Mouse (Mus musculus) midbrain, postnatal 0 days (tissue): ENCODE measurements around the gene Ndufb6. TPM values are rescaled to one million over a fixed set of nuclear protein-coding genes. Genes with fewer than 3 reads are reported as not detected.

Experiments used
- ATAC-seq: fragments of 200-750 bp; cut with Nextera tagmentation; 2 replicates; pipeline ENCODE4 v1.8.0; 2017; ENCODE audit warnings: moderate number of reproducible peaks, mild to moderate bottlenecking, moderate TSS enrichment, moderate library complexity; ENCODE audit not compliant: low FRiP score
- DNase-seq: peaks from one replicate; pipeline ENCODE4 v3.0.0-alpha.2; 2015; ENCODE audit warnings: low spot score
- H3K27ac ChIP-seq: fragments of 300-500 bp; sonication (generic); 2 replicates; pipeline ENCODE4 v1.5.1; 2014; ENCODE audit warnings: low read depth, mild to moderate bottlenecking, low read length, mixed read lengths
- H3K27me3 ChIP-seq: fragments of 300-500 bp; sonication (generic); 2 replicates; pipeline ENCODE4 v1.6.1; 2014; ENCODE audit warnings: low read length, control low read depth, mixed read lengths; ENCODE audit not compliant: insufficient read depth
- H3K36me3 ChIP-seq: fragments of 300-500 bp; sonication (generic); 2 replicates; pipeline ENCODE4 v1.6.1; 2014; ENCODE audit warnings: low read length, control low read depth, mixed read lengths; ENCODE audit not compliant: insufficient read depth
- H3K4me1 ChIP-seq: fragments of 300-500 bp; sonication (generic); 2 replicates; pipeline ENCODE4 v1.6.1; 2014; ENCODE audit warnings: mild to moderate bottlenecking, control low read depth, antibody characterized with exemption, low read length, mixed read lengths; ENCODE audit not compliant: insufficient read depth
- H3K4me2 ChIP-seq: fragments of 300-500 bp; sonication (generic); 2 replicates; pipeline ENCODE4 v1.6.1; 2014; ENCODE audit warnings: low read depth, mild to moderate bottlenecking, low read length, mixed read lengths; ENCODE audit not compliant: poor library complexity, severe bottlenecking
- H3K4me3 ChIP-seq: fragments of 300-500 bp; sonication (generic); 2 replicates; pipeline ENCODE4 v1.5.1; 2014; ENCODE audit warnings: low read depth, mild to moderate bottlenecking, low read length, moderate library complexity
- H3K9ac ChIP-seq: fragments of 300-500 bp; sonication (generic); replicated peaks from 2 replicates; pipeline ENCODE4 v1.6.1; 2014; ENCODE audit warnings: mild to moderate bottlenecking, low read length, moderate library complexity, mixed read lengths; ENCODE audit not compliant: poor library complexity, severe bottlenecking
- H3K9me3 ChIP-seq: fragments of 300-500 bp; sonication (generic); 2 replicates; pipeline ENCODE4 v1.6.1; 2016; ENCODE audit warnings: low read length, control low read depth
- CTCF ChIP-seq: IDR thresholded peaks from 2 replicates; pipeline ENCODE4 v1.5.1; 2016; ENCODE audit warnings: antibody characterized with exemption, mild to moderate bottlenecking
- WGBS: fragments of 180-500 bp; shearing (Covaris S2); extraction: QIAGEN DNeasy Blood & Tissue Kit; methylation state at CpG from one replicate; pipeline ENCODE4 v1.1.7; 2014; 5-methylcytosine and 5-hydroxymethylcytosine counted together
- polyA plus RNA-seq: library from polyadenylated mRNA; unstranded; fragments of >200 nt; fragmentation: Nextera tagmentation; extraction: Ambion mirVana; gene quantifications from 2 replicates; pipeline ENCODE4 v1.2.1, GENCODE M21; 2015
- total RNA-seq: library from RNA; depleted of rRNA; stranded (reverse); fragments of >200 nt; gene quantifications from 2 replicates; pipeline ENCODE4 v1.2.3, GENCODE M21; 2014

The Ndufb6 gene
- total and polyA plus RNA-seq, 2 experiments from 2014 or later, result 174 to 399 TPM

- ATAC-seq (no peak), DNase-seq (no peak)
- no peak for TF ChIP-seq CTCF
- Histone ChIP-seq H3K9me3 (no peaks in the 10 kb centered on the region), H3K4me1 (no peaks in the 10 kb centered on the region), H3K4me3 (no peak overlapping the region), H3K9ac (no peak overlapping the region), H3K27ac (no peak overlapping the region), H3K36me3 (no peaks in the 10 kb centered on the region), H3K4me2 (no peak overlapping the region), H3K27me3 (no peaks in the 10 kb centered on the region)
- WGBS, result 93% methylated on average over 2 of the region's 2 CpGs
These were observed 9.8 kb upstream of the Ndufb6 start for GRCm38 (mm10) chr4:40289046-40289445.

GRCm38 (mm10) chr4:40287415-40287814 is 8.2 kb upstream of the Ndufb6 start:
- H3K4me3 ChIP-seq, result no peak overlapping the region
- H3K4me2 ChIP-seq, result no peak overlapping the region
- no peak overlapping the region for H3K9ac ChIP-seq
- TF ChIP-seq CTCF, result no peak
- 79% methylated on average over 6 of the region's 6 CpGs for WGBS
- no peaks in the 10 kb centered on the region for H3K9me3 ChIP-seq
- H3K4me1 ChIP-seq, result no peaks in the 10 kb centered on the region
- H3K27me3 ChIP-seq, result no peaks in the 10 kb centered on the region
- H3K27ac ChIP-seq, result no peak overlapping the region
- H3K36me3 ChIP-seq, result no peaks in the 10 kb centered on the region
- ATAC-seq (no peak), DNase-seq (no peak)

GRCm38 (mm10) chr4:40285582-40285981 is 6.4 kb upstream of the Ndufb6 start:
- H3K4me3 ChIP-seq, result no peak overlapping the region
- H3K9me3 ChIP-seq, result no peaks in the 10 kb centered on the region
- peak; percentile 88 for TF ChIP-seq CTCF
- H3K27me3 ChIP-seq, result no peaks in the 10 kb centered on the region
- ATAC-seq (no peak), DNase-seq (peak; percentile 81)
- WGBS, result 19% methylated on average over 4 of the region's 4 CpGs
- H3K36me3 ChIP-seq, result no peaks in the 10 kb centered on the region
- no peaks in the 10 kb centered on the region for H3K4me1 ChIP-seq
- no peak overlapping the region for H3K9ac ChIP-seq
- no peak overlapping the region for H3K27ac ChIP-seq
- no peak overlapping the region for H3K4me2 ChIP-seq

DNA sequence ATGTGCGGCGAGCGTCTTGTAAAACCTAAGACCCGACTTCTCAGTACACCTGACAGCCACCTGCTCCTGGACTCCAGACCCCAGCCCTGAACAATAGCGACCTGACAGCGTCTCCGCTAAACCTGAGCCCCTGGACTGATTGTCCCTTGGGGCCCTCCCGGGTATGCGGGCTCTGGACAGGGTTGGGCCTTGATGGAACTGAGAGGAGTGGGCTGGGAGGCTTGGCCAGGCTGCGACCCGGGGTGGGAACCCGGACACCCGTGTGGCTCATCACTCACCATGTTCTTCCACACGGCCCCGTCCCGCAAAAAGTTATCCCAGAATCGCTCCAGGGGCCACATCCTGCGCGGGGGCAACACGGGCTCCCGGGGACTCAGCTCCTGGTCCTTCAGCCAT is 343 bp downstream of the Ndufb6 start:
- peak overlapping the region; percentile 91 for H3K4me2 ChIP-seq
- no peak for TF ChIP-seq CTCF
- ATAC-seq, result peak; percentile 82
- H3K9me3 ChIP-seq, result no peaks in the 10 kb centered on the region
- peak overlapping the region; percentile 62; the same call in 1 of the 2 replicates for H3K27ac ChIP-seq
- no peaks in the 10 kb centered on the region for H3K27me3 ChIP-seq
- H3K4me3 ChIP-seq, result peak overlapping the region; percentile 96
- H3K36me3 ChIP-seq, result peaks cover 10% of the 10 kb centered on the region; the same call in 1 of the 2 replicates
- DNase-seq, result no peak
- peak overlapping the region; percentile 81 for H3K9ac ChIP-seq
- WGBS, result under 1% methylated on average over 21 of the region's 21 CpGs
- 0 out of 2 replicates have a peak, but pooled peaks cover 5% of the 10 kb centered on the region for H3K4me1 ChIP-seq

DNA sequence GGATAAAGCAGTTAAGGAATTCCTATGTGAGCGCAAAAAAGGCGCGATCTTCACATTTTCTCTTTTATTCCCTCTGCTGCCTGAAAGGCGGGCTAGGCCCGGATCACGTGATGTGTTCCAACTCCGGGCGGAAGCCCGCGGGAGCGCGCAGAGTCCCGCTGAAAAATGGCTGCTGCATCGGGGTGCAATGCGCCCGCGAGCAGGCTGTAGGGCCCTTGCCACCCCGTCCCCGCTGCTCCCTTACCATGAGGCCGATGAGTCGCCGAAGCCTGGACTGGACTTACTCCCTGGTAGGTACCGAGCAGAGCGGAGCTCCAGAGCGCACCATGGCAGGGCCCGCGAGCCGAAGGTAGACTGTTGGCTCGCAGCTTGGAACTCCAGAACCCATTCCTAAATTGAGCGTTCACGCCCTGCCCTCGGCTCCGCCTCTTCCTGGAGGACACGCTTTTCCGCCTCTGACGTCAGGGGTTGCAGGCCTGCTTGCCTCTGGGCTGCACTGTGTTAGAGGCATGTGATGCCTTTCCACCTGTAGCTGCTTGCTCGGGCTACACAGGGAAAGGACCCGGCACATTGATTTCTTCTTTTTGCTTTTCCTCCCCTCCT is 9.7 kb downstream of the Ndufb6 start, which contains the start of the genes Smim27 and Topors:
Smim27 (plus strand) TSS at position 150 of the 603 bp plus-strand sequence.
Topors (minus strand) TSS at position 421 of the 603 bp plus-strand sequence.
- TF ChIP-seq CTCF, result no peak
- Histone ChIP-seq H3K27ac (peak within 1 kb of the TSS; percentile 97), H3K4me3 (peak within 1 kb of the TSS; percentile 82), H3K27me3 (no peaks in the 10 kb centered on the region), H3K4me2 (peak within 1 kb of the TSS; percentile 83), H3K9ac (peak within 1 kb of the TSS; percentile 92), H3K4me1 (peaks cover 7% of the 10 kb centered on the region), H3K9me3 (no peaks in the 10 kb centered on the region), H3K36me3 (0 out of 2 replicates have a peak, but pooled peaks cover 3% of the 10 kb centered on the region)
- under 1% methylated on average over 38 of the region's 38 CpGs for WGBS
- DNase-seq, result peak; percentile 98
- ATAC-seq, result peak; percentile 95

GRCm38 (mm10) chr4:40268835-40269234 is 10.4 kb downstream of the Ndufb6 start:
- DNase-seq (no peak), ATAC-seq (0 out of 2 replicates have a peak, but pooled peaks have one; percentile 1)
- peak overlapping the region; percentile 82 for H3K4me3 ChIP-seq
- peak overlapping the region; percentile 97 for H3K27ac ChIP-seq
- 1% methylated on average over 16 of the region's 16 CpGs for WGBS
- 0 out of 2 replicates have a peak, but pooled peaks cover 3% of the 10 kb centered on the region for H3K36me3 ChIP-seq
- peak overlapping the region; percentile 92 for H3K9ac ChIP-seq
- TF ChIP-seq CTCF, result no peak
- no peaks in the 10 kb centered on the region for H3K27me3 ChIP-seq
- H3K4me1 ChIP-seq, result peaks cover 7% of the 10 kb centered on the region
- H3K9me3 ChIP-seq, result no peaks in the 10 kb centered on the region
- peak overlapping the region; percentile 83 for H3K4me2 ChIP-seq
